Mouse (Mus musculus) midbrain, embryonic 14.5 days (tissue): ENCODE measurements at regions not wholly inside any gene's neighbourhood (a gene's known extent, or its start where the extent isn't known, plus 50 kb on each side); places are given as distances from the start of the nearest gene placed in this dataset.
A peak's percentile ranks its signal among the peaks of the same experiment; 100 is the strongest.

Experiments used
- ATAC-seq: fragments of 200-750 bp; cut with Nextera tagmentation; 2 replicates; pipeline ENCODE4 v1.8.0; 2017; ENCODE audit warnings: moderate number of reproducible peaks, moderate library complexity; ENCODE audit not compliant: low FRiP score, low TSS enrichment
- DNase-seq: peaks from one replicate; pipeline ENCODE4 v3.0.0-alpha.2; 2015
- H3K27ac ChIP-seq: fragments of 300-500 bp; sonication (generic); replicated peaks from 2 replicates; pipeline ENCODE4 v1.5.1; 2014; ENCODE audit warnings: mild to moderate bottlenecking, low read depth, low read length, moderate library complexity
- H3K27me3 ChIP-seq: fragments of 300-500 bp; sonication (generic); 2 replicates; pipeline ENCODE4 v1.6.1; 2014; ENCODE audit warnings: low read length, control low read depth, mixed read lengths; ENCODE audit not compliant: control insufficient read depth, insufficient read depth
- H3K36me3 ChIP-seq: fragments of 300-500 bp; sonication (generic); 2 replicates; pipeline ENCODE4 v1.6.1; 2014; ENCODE audit warnings: low read length, control low read depth; ENCODE audit not compliant: control insufficient read depth, insufficient read depth
- H3K4me1 ChIP-seq: fragments of 300-500 bp; sonication (generic); 2 replicates; pipeline ENCODE4 v1.6.1; 2014; ENCODE audit warnings: mild to moderate bottlenecking, antibody characterized with exemption, low read length, control low read depth; ENCODE audit not compliant: control insufficient read depth, insufficient read depth
- H3K4me2 ChIP-seq: fragments of 300-500 bp; sonication (generic); 2 replicates; pipeline ENCODE4 v1.6.1; 2014; ENCODE audit warnings: mild to moderate bottlenecking, low read length, moderate library complexity
- H3K4me3 ChIP-seq: fragments of 300-500 bp; sonication (generic); replicated peaks from 2 replicates; pipeline ENCODE4 v1.5.1; 2014; ENCODE audit warnings: low read depth, low read length
- H3K9ac ChIP-seq: fragments of 300-500 bp; sonication (generic); replicated peaks from 2 replicates; pipeline ENCODE4 v1.6.1; 2014; ENCODE audit warnings: mild to moderate bottlenecking, low read length, moderate library complexity
- H3K9me3 ChIP-seq: fragments of 300-500 bp; sonication (generic); 2 replicates; pipeline ENCODE4 v1.6.1; 2016; ENCODE audit warnings: low read length, control low read depth, mixed read lengths; ENCODE audit not compliant: control insufficient read depth
- WGBS: fragments of 180-500 bp; shearing (Covaris S2); extraction: QIAGEN DNeasy Blood & Tissue Kit; methylation state at CpG from one replicate; pipeline ENCODE4 v1.1.7; 2014; 5-methylcytosine and 5-hydroxymethylcytosine counted together

GRCm38 (mm10) chr1:83755336-83755735 is 347.3 kb upstream of the Sphkap start:
- Histone ChIP-seq H3K9me3 (no peaks in the 10 kb centered on the region), H3K9ac (no peak overlapping the region), H3K4me1 (peaks cover 10% of the 10 kb centered on the region; the same call in 1 of the 2 replicates), H3K27ac (no peak overlapping the region), H3K4me2 (no peak overlapping the region), H3K27me3 (no peaks in the 10 kb centered on the region), H3K4me3 (no peak overlapping the region), H3K36me3 (no peaks in the 10 kb centered on the region)
- WGBS, result 39% methylated on average over 1 of the region's 1 CpGs
- ATAC-seq (no peak), DNase-seq (no peak)

- Histone ChIP-seq H3K4me3 (no peak overlapping the region), H3K9me3 (no peaks in the 10 kb centered on the region), H3K9ac (no peak overlapping the region), H3K27ac (no peak overlapping the region), H3K4me2 (no peak overlapping the region), H3K27me3 (no peaks in the 10 kb centered on the region), H3K4me1 (peaks cover 20% of the 10 kb centered on the region), H3K36me3 (no peaks in the 10 kb centered on the region)
- DNase-seq (peak; percentile 22), ATAC-seq (no peak)
- 24% methylated on average over 4 of the region's 4 CpGs for WGBS
These were observed 345.0 kb upstream of the Sphkap start for GRCm38 (mm10) chr1:83752976-83753375.

DNA sequence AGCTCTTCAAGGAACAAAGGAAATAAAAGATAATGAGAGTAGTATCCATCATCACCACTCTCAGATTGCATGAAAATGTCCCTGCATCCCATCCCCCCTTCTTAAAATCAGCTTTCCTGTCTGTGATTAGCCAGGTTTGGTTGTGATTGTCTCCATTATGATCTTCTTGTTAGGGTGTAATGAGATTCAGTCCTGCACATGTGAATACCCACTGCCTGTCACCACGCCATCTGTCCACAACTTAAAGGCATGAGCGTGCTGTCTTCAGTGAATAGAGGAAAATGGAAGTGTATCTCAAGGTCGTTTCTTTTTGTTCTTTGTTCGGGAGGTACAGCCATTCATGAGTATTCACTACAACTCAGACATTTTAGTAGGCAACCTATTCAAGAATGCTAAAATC is 341.0 kb upstream of the Sphkap start:
- Histone ChIP-seq H3K4me3 (no peak overlapping the region), H3K27me3 (no peaks in the 10 kb centered on the region), H3K27ac (peak overlapping the region; percentile 70), H3K4me2 (no peak overlapping the region), H3K4me1 (peaks cover 24% of the 10 kb centered on the region), H3K9me3 (no peaks in the 10 kb centered on the region), H3K36me3 (no peaks in the 10 kb centered on the region), H3K9ac (no peak overlapping the region)
- peak; percentile 66 for ATAC-seq
- WGBS, result 10% methylated on average over 4 of the region's 4 CpGs
- DNase-seq, result peak; percentile 60

DNA sequence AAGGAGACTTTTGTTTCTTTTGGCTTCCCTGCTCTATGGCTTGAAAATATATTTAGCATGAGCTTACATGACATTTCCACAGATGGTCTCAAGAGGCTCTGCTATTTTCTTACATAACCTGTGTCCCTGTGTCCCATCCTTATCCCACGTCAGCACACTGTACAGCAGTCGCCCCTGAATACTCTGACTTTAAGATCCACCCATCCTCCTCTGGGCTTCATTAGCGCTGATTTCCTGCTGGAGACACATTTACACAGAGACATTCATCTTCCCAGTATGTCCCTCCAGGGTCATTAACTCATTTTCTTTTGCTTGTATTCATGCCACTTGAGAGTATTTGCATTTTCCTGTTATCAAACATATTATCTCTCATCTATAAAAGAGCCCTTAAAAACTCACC is 340.1 kb upstream of the Sphkap start:
- ATAC-seq (no peak), DNase-seq (no peak)
- Histone ChIP-seq H3K27ac (no peak overlapping the region; the same call in 1 of the 2 replicates), H3K27me3 (no peaks in the 10 kb centered on the region), H3K36me3 (no peaks in the 10 kb centered on the region), H3K4me3 (no peak overlapping the region), H3K4me1 (peaks cover 21% of the 10 kb centered on the region), H3K4me2 (no peak overlapping the region), H3K9me3 (no peaks in the 10 kb centered on the region), H3K9ac (no peak overlapping the region)
- WGBS, result 39% methylated on average over 3 of the region's 3 CpGs

- H3K27ac ChIP-seq, result no peak overlapping the region
- DNase-seq, result no peak
These were observed 339.4 kb upstream of the Sphkap start for GRCm38 (mm10) chr1:83747412-83747811.

GRCm38 (mm10) chr1:83746036-83746435 is 338.0 kb upstream of the Sphkap start:
- Histone ChIP-seq H3K27ac (peak overlapping the region; percentile 37; the same call in 1 of the 2 replicates), H3K9me3 (no peaks in the 10 kb centered on the region), H3K4me1 (peaks cover 15% of the 10 kb centered on the region), H3K9ac (no peak overlapping the region), H3K27me3 (no peaks in the 10 kb centered on the region), H3K36me3 (no peaks in the 10 kb centered on the region), H3K4me3 (no peak overlapping the region), H3K4me2 (peak overlapping the region; percentile 29)
- ATAC-seq, result peak; percentile 87
- WGBS, result 26% methylated on average over 6 of the region's 6 CpGs
- DNase-seq, result peak; percentile 94

More at GRCm38 (mm10) chr1:83747412-83747811, 339.4 kb upstream of the Sphkap start:
- Histone ChIP-seq H3K4me3 (no peak overlapping the region), H3K36me3 (no peaks in the 10 kb centered on the region), H3K9me3 (no peaks in the 10 kb centered on the region), H3K27me3 (no peaks in the 10 kb centered on the region), H3K4me1 (peaks cover 15% of the 10 kb centered on the region), H3K4me2 (no peak overlapping the region), H3K9ac (no peak overlapping the region)
- 95% methylated on average over 3 of the region's 3 CpGs for WGBS
- ATAC-seq, result no peak

DNA sequence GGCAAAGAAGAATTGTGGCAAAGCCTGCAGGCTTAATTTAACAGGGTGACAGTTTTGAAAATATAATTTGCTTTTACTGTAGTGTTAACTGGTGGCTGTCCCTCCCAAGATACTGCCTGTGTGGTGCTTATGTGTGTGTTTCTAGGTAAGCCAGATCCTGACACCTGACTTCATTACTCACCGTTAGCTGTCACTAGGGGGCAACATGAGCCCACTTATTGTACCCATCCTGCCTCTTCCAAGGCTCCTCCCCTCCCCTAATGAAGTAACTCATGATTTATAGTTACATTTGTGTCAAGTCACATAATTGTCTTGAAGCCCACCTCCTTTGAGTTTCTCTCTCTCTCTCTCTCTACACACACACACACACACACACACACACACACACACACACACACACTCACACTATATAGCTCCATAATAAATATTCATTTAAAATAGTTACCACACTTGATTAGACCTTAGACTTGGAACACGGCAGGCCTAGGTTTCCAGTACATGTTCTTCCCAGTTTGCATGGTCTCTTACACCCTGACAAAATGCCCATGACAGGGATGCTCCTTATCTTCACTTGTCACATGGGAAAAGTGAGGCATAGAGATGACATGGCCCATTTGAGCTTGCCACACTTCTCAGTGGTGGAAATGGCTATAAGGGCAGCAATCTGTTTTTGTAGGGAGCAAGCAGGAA is 328.6 kb upstream of the Sphkap start:
- WGBS, result 44% methylated on average over 2 of the region's 2 CpGs
- DNase-seq, result peak; percentile 86
- peak; percentile 78; the same call in 1 of the 2 replicates for ATAC-seq

GRCm38 (mm10) chr1:83731682-83732081 is 323.7 kb upstream of the Sphkap start:
- 70% methylated on average over 1 of the region's 1 CpGs for WGBS
- H3K36me3 ChIP-seq, result no peaks in the 10 kb centered on the region
- ATAC-seq, result no peak

More for the DNA sequence above, 328.6 kb upstream of the Sphkap start:
- Histone ChIP-seq H3K36me3 (no peaks in the 10 kb centered on the region), H3K9ac (no peak overlapping the region), H3K4me2 (no peak overlapping the region), H3K4me1 (no peaks in the 10 kb centered on the region), H3K27ac (no peak overlapping the region), H3K4me3 (no peak overlapping the region), H3K9me3 (no peaks in the 10 kb centered on the region), H3K27me3 (no peaks in the 10 kb centered on the region)

GRCm38 (mm10) chr1:83728810-83729209 is 320.8 kb upstream of the Sphkap start:
- no peaks in the 10 kb centered on the region for H3K9me3 ChIP-seq
- WGBS, result 58% methylated on average over 6 of the region's 6 CpGs
- H3K4me3 ChIP-seq, result no peak overlapping the region
- H3K4me2 ChIP-seq, result no peak overlapping the region
- H3K36me3 ChIP-seq, result no peaks in the 10 kb centered on the region
- H3K9ac ChIP-seq, result no peak overlapping the region
- H3K27me3 ChIP-seq, result no peaks in the 10 kb centered on the region
- 0 out of 2 replicates have a peak, but pooled peaks cover 4% of the 10 kb centered on the region for H3K4me1 ChIP-seq
- peak; percentile 20 for DNase-seq
- H3K27ac ChIP-seq, result no peak overlapping the region
- ATAC-seq, result peak; percentile 24; the same call in 1 of the 2 replicates

More at GRCm38 (mm10) chr1:83731682-83732081, 323.7 kb upstream of the Sphkap start:
- no peaks in the 10 kb centered on the region for H3K27me3 ChIP-seq
- H3K27ac ChIP-seq, result no peak overlapping the region
- no peaks in the 10 kb centered on the region for H3K9me3 ChIP-seq
- H3K4me3 ChIP-seq, result no peak overlapping the region
- DNase-seq, result no peak
- no peak overlapping the region for H3K9ac ChIP-seq
- H3K4me2 ChIP-seq, result no peak overlapping the region
- H3K4me1 ChIP-seq, result 0 out of 2 replicates have a peak, but pooled peaks cover 4% of the 10 kb centered on the region
